Mouse (Mus musculus) heart, embryonic 14.5 days (tissue): ENCODE data around the gene Sipa1. TPM values are rescaled to one million over a fixed set of nuclear protein-coding genes. Genes with fewer than 3 reads are reported as not detected.

ENCODE experiments used
- microRNA-seq: library from miRNA; unstranded; fragments of <30 nt; microRNA quantifications from one replicate; pipeline ENCODE4, GENCODE M21; 2016
- polyA plus RNA-seq: library from polyadenylated mRNA; unstranded; fragments of >200 nt; fragmentation: Nextera tagmentation; extraction: Ambion mirVana; gene quantifications from 2 replicates; pipeline ENCODE4 v1.2.1, GENCODE M21; 2014

Gene Sipa1
- polyA plus RNA-seq, 1 experiment from 2014 or later, result 16.7 TPM

Small RNA genes within 50 kb of the gene (microRNA-seq; reads per million reads assigned to microRNA genes)
- gene Mir6987, result 0.84 reads per million

Other genes with a start within 250 kb of the Sipa1 start
- 154 and 178 TPM in 2 replicates for gene Drap1, start 238.7 kb downstream of the Sipa1 start, polyA plus RNA-seq
- 23.7 and 35.0 TPM in 2 replicates for gene AI837181, start 238.6 kb downstream of the Sipa1 start, polyA plus RNA-seq
- not detected in 2 replicates for gene Fosl1, start 216.2 kb downstream of the Sipa1 start, polyA plus RNA-seq
- gene Ccdc85b, start 205.8 kb downstream of the Sipa1 start, polyA plus RNA-seq, result 9.0 and 10.4 TPM in 2 replicates
- gene Fibp, start 203.1 kb downstream of the Sipa1 start, polyA plus RNA-seq, result 101 and 120 TPM in 2 replicates
- 0.84 and 1.4 TPM in 2 replicates for gene Ctsw, start 195.2 kb downstream of the Sipa1 start, polyA plus RNA-seq
- 60.8 and 68.9 TPM in 2 replicates for gene Efemp2, start 189.8 kb downstream of the Sipa1 start, polyA plus RNA-seq
- 36.6 and 37.5 TPM in 2 replicates for gene Mus81, start 175.3 kb downstream of the Sipa1 start, polyA plus RNA-seq
- gene Cfl1, start 173.3 kb downstream of the Sipa1 start, polyA plus RNA-seq, result 1,876 and 1,886 TPM in 2 replicates
- 0.20 TPM in 2 replicates for gene 1700020D05Rik, start 159.9 kb downstream of the Sipa1 start, polyA plus RNA-seq
- 16.5 and 17.9 TPM in 2 replicates for gene Snx32, start 153.2 kb downstream of the Sipa1 start, polyA plus RNA-seq
- gene Ovol1, start 103.1 kb downstream of the Sipa1 start, polyA plus RNA-seq, result 0.09 TPM in 1 of 2 replicates, not detected in the other
- gene Ap5b1, start 95.7 kb downstream of the Sipa1 start, polyA plus RNA-seq, result 2.5 and 3.0 TPM in 2 replicates
- gene Rnaseh2c, start 61.8 kb downstream of the Sipa1 start, polyA plus RNA-seq, result 68.8 and 78.5 TPM in 2 replicates
- gene Kat5, start 53.5 kb downstream of the Sipa1 start, polyA plus RNA-seq, result 19.7 and 20.0 TPM in 2 replicates
- 35.1 and 36.9 TPM in 2 replicates for gene Rela, start 26.2 kb downstream of the Sipa1 start, polyA plus RNA-seq
- gene Map3k11, start 25.0 kb upstream of the Sipa1 start, polyA plus RNA-seq, result 16.7 and 22.4 TPM in 2 replicates
- 15.3 and 17.3 TPM in 2 replicates for gene Pcnx3, start 25.2 kb upstream of the Sipa1 start, polyA plus RNA-seq
- 0.26 and 0.27 TPM in 2 replicates for gene Kcnk7, start 40.7 kb upstream of the Sipa1 start, polyA plus RNA-seq
- 66.5 and 67.1 TPM in 2 replicates for gene Ehbp1l1, start 62.6 kb upstream of the Sipa1 start, polyA plus RNA-seq
- gene Fam89b, start 65.9 kb upstream of the Sipa1 start, polyA plus RNA-seq, result 86.1 and 89.5 TPM in 2 replicates
- 35.7 and 39.0 TPM in 2 replicates for gene Ltbp3, start 77.2 kb upstream of the Sipa1 start, polyA plus RNA-seq
- gene Scyl1, start 107.7 kb upstream of the Sipa1 start, polyA plus RNA-seq, result 56.9 and 62.3 TPM in 2 replicates
- gene Frmd8, start 211.6 kb upstream of the Sipa1 start, polyA plus RNA-seq, result 18.5 and 19.2 TPM in 2 replicates
- 1.7 and 2.8 TPM in 2 replicates for gene Slc25a45, start 214.1 kb upstream of the Sipa1 start, polyA plus RNA-seq
- gene Tigd3, start 230.4 kb upstream of the Sipa1 start, polyA plus RNA-seq, result 1.1 and 1.8 TPM in 2 replicates
- 85.8 and 86.9 TPM in 2 replicates for gene Dpf2, start 249.3 kb upstream of the Sipa1 start, polyA plus RNA-seq